Mouse (Mus musculus) hindbrain, embryonic 12.5 days (tissue): ENCODE data around the gene Tnfrsf1a. TPM values are rescaled to one million over a fixed set of nuclear protein-coding genes. Genes with fewer than 3 reads are reported as not detected.

Experiments used
- ATAC-seq: fragments of 200-750 bp; cut with Nextera tagmentation; 2 replicates; pipeline ENCODE4 v1.8.0; 2017; ENCODE audit warnings: moderate TSS enrichment; ENCODE audit not compliant: low FRiP score
- H3K27ac ChIP-seq: fragments of 300-500 bp; sonication (generic); 2 replicates; pipeline ENCODE4 v1.5.1; 2016; ENCODE audit warnings: mild to moderate bottlenecking
- H3K27me3 ChIP-seq: fragments of 300-500 bp; sonication (generic); 2 replicates; pipeline ENCODE4 v1.6.1; 2016; ENCODE audit warnings: mild to moderate bottlenecking
- H3K36me3 ChIP-seq: fragments of 300-500 bp; sonication (generic); 2 replicates; pipeline ENCODE4 v1.6.1; 2016; ENCODE audit warnings: mild to moderate bottlenecking
- H3K4me1 ChIP-seq: fragments of 300-500 bp; sonication (generic); 2 replicates; pipeline ENCODE4 v1.6.1; 2016
- H3K4me2 ChIP-seq: fragments of 300-500 bp; sonication (generic); replicated peaks from 2 replicates; pipeline ENCODE4 v1.6.1; 2016; ENCODE audit warnings: mild to moderate bottlenecking
- H3K4me3 ChIP-seq: fragments of 300-500 bp; sonication (generic); 2 replicates; pipeline ENCODE4 v1.5.1; 2016; ENCODE audit warnings: mild to moderate bottlenecking
- H3K9ac ChIP-seq: fragments of 300-500 bp; sonication (generic); 2 replicates; pipeline ENCODE4 v1.6.1; 2016; ENCODE audit warnings: mild to moderate bottlenecking, moderate library complexity
- H3K9me3 ChIP-seq: fragments of 300-500 bp; sonication (generic); replicated peaks from 2 replicates; pipeline ENCODE4 v1.6.1; 2016; ENCODE audit warnings: mild to moderate bottlenecking
- WGBS: fragments of 180-500 bp; shearing (Covaris S2); methylation state at CpG from one replicate; pipeline ENCODE4 v1.1.7; 2016; 5-methylcytosine and 5-hydroxymethylcytosine counted together
- polyA plus RNA-seq: library from polyadenylated mRNA; unstranded; fragments of >200 nt; fragmentation: Nextera tagmentation; extraction: Ambion mirVana; gene quantifications from 2 replicates; pipeline ENCODE4 v1.2.1, GENCODE M21; 2016

The Tnfrsf1a gene
- polyA plus RNA-seq, 1 experiment from 2014 or later = 29.9 TPM

- Histone ChIP-seq H3K4me2 (peak within 1 kb of the TSS; percentile 56), H3K27me3 (peaks cover 13% of the 10 kb centered on the region), H3K4me1 (peaks cover 25% of the 10 kb centered on the region), H3K4me3 (peak within 1 kb of the TSS; percentile 35), H3K9me3 (no peaks in the 10 kb centered on the region), H3K9ac (peak within 1 kb of the TSS; percentile 61), H3K36me3 (no peaks in the 10 kb centered on the region), H3K27ac (no peak within 1 kb of the TSS)
- 2% methylated on average over 27 of the region's 46 CpGs for WGBS
- peak; percentile 62 for ATAC-seq
Observed at GRCm38 (mm10) chr6:125313546-125314230, 35.5 kb upstream of the Tnfrsf1a start, which contains the start of gene Ltbr. TSS of gene Ltbr (minus strand) at chr6:125313885.

- Histone ChIP-seq H3K9ac (peak overlapping the region; percentile 61; the same call in 1 of the 2 replicates), H3K4me1 (peaks cover 21% of the 10 kb centered on the region), H3K36me3 (no peaks in the 10 kb centered on the region), H3K4me3 (peak overlapping the region; percentile 35), H3K4me2 (peak overlapping the region; percentile 56), H3K27me3 (peaks cover 18% of the 10 kb centered on the region), H3K27ac (no peak overlapping the region), H3K9me3 (no peaks in the 10 kb centered on the region)
- ATAC-seq = peak; percentile 30
- WGBS = 56% methylated on average over 7 of the region's 7 CpGs
Observed at GRCm38 (mm10) chr6:125314231-125314563, 35.0 kb upstream of the Tnfrsf1a start.

GRCm38 (mm10) chr6:125314746-125315145 is 34.4 kb upstream of the Tnfrsf1a start:
- Histone ChIP-seq H3K27ac (no peak overlapping the region), H3K9ac (no peak overlapping the region), H3K27me3 (peaks cover 23% of the 10 kb centered on the region), H3K9me3 (no peaks in the 10 kb centered on the region), H3K36me3 (no peaks in the 10 kb centered on the region), H3K4me2 (no peak overlapping the region), H3K4me3 (no peak overlapping the region), H3K4me1 (peaks cover 18% of the 10 kb centered on the region)
- no peak for ATAC-seq
- WGBS = 74% methylated on average over 6 of the region's 6 CpGs

- Histone ChIP-seq H3K4me1 (peaks cover 18% of the 10 kb centered on the region), H3K9ac (no peak overlapping the region), H3K27me3 (peaks cover 46% of the 10 kb centered on the region), H3K36me3 (no peaks in the 10 kb centered on the region), H3K27ac (no peak overlapping the region), H3K4me3 (no peak overlapping the region), H3K9me3 (no peaks in the 10 kb centered on the region), H3K4me2 (no peak overlapping the region)
- no peak for ATAC-seq
- 63% methylated on average over 7 of the region's 7 CpGs for WGBS
Observed at GRCm38 (mm10) chr6:125317077-125317476, 32.1 kb upstream of the Tnfrsf1a start.

- 71% methylated on average over 15 of the region's 15 CpGs for WGBS
- no peaks in the 10 kb centered on the region for H3K36me3 ChIP-seq
- ATAC-seq = no peak
- no peak overlapping the region for H3K27ac ChIP-seq
- no peak overlapping the region for H3K4me2 ChIP-seq
- peaks cover 59% of the 10 kb centered on the region for H3K27me3 ChIP-seq
- H3K4me3 ChIP-seq = no peak overlapping the region
- H3K9ac ChIP-seq = no peak overlapping the region
- H3K4me1 ChIP-seq = peaks cover 4% of the 10 kb centered on the region
- no peaks in the 10 kb centered on the region for H3K9me3 ChIP-seq
Observed at GRCm38 (mm10) chr6:125318981-125319918, 29.9 kb upstream of the Tnfrsf1a start.

GRCm38 (mm10) chr6:125319919-125320296 is 29.3 kb upstream of the Tnfrsf1a start:
- H3K4me3 ChIP-seq = no peak overlapping the region
- H3K9me3 ChIP-seq = no peaks in the 10 kb centered on the region
- no peaks in the 10 kb centered on the region for H3K36me3 ChIP-seq
- H3K9ac ChIP-seq = no peak overlapping the region
- peaks cover 2% of the 10 kb centered on the region; the same call in 1 of the 2 replicates for H3K4me1 ChIP-seq
- no peak for ATAC-seq
- H3K27me3 ChIP-seq = peaks cover 58% of the 10 kb centered on the region
- no peak overlapping the region for H3K4me2 ChIP-seq
- H3K27ac ChIP-seq = no peak overlapping the region

- WGBS = 76% methylated on average over 1 of the region's 1 CpGs
- Histone ChIP-seq H3K4me3 (no peak within 1 kb of the TSS), H3K9me3 (no peaks in the 10 kb centered on the region), H3K27me3 (peaks cover 58% of the 10 kb centered on the region), H3K4me2 (0 out of 2 replicates have a peak within 1 kb of the TSS, but pooled peaks have one; percentile 8), H3K27ac (no peak within 1 kb of the TSS), H3K4me1 (peaks cover 2% of the 10 kb centered on the region; the same call in 1 of the 2 replicates), H3K36me3 (no peaks in the 10 kb centered on the region), H3K9ac (no peak within 1 kb of the TSS)
- ATAC-seq = no peak
Observed at GRCm38 (mm10) chr6:125320323-125320722, 28.8 kb upstream of the Tnfrsf1a start, which contains the start of gene Scnn1a. TSS of gene Scnn1a (plus strand) at chr6:125320659.

GRCm38 (mm10) chr6:125321114-125321855 is 27.9 kb upstream of the Tnfrsf1a start:
- 8% methylated on average over 25 of the region's 26 CpGs for WGBS
- Histone ChIP-seq H3K9me3 (no peaks in the 10 kb centered on the region), H3K27ac (no peak overlapping the region), H3K4me1 (peaks cover 2% of the 10 kb centered on the region; the same call in 1 of the 2 replicates), H3K9ac (no peak overlapping the region), H3K27me3 (peaks cover 57% of the 10 kb centered on the region), H3K4me3 (no peak overlapping the region), H3K36me3 (no peaks in the 10 kb centered on the region), H3K4me2 (0 out of 2 replicates have a peak overlapping the region, but pooled peaks have one; percentile 8)
- ATAC-seq = no peak

- Histone ChIP-seq H3K9me3 (no peaks in the 10 kb centered on the region), H3K27me3 (peaks cover 53% of the 10 kb centered on the region), H3K9ac (no peak overlapping the region), H3K4me3 (no peak overlapping the region), H3K27ac (no peak overlapping the region), H3K36me3 (no peaks in the 10 kb centered on the region), H3K4me2 (no peak overlapping the region), H3K4me1 (no peaks in the 10 kb centered on the region)
- no peak for ATAC-seq
- WGBS = 66% methylated on average over 13 of the region's 13 CpGs
Observed at GRCm38 (mm10) chr6:125322794-125323193, 26.4 kb upstream of the Tnfrsf1a start.

- no peaks in the 10 kb centered on the region for H3K9me3 ChIP-seq
- no peak overlapping the region for H3K9ac ChIP-seq
- H3K4me3 ChIP-seq = no peak overlapping the region
- H3K4me1 ChIP-seq = no peaks in the 10 kb centered on the region
- H3K36me3 ChIP-seq = no peaks in the 10 kb centered on the region
- H3K27ac ChIP-seq = no peak overlapping the region
- peaks cover 52% of the 10 kb centered on the region for H3K27me3 ChIP-seq
- 56% methylated on average over 6 of the region's 6 CpGs for WGBS
- no peak for ATAC-seq
- no peak overlapping the region for H3K4me2 ChIP-seq
Observed at GRCm38 (mm10) chr6:125323547-125323946, 25.6 kb upstream of the Tnfrsf1a start.

GRCm38 (mm10) chr6:125325337-125325736 is 23.8 kb upstream of the Tnfrsf1a start:
- Histone ChIP-seq H3K9me3 (no peaks in the 10 kb centered on the region), H3K4me3 (no peak overlapping the region), H3K4me2 (no peak overlapping the region), H3K9ac (no peak overlapping the region), H3K36me3 (no peaks in the 10 kb centered on the region), H3K27me3 (peaks cover 34% of the 10 kb centered on the region), H3K27ac (no peak overlapping the region), H3K4me1 (no peaks in the 10 kb centered on the region)
- ATAC-seq = no peak
- 66% methylated on average over 6 of the region's 6 CpGs for WGBS

GRCm38 (mm10) chr6:125328243-125328642 is 20.9 kb upstream of the Tnfrsf1a start:
- Histone ChIP-seq H3K9ac (no peak overlapping the region), H3K4me1 (0 out of 2 replicates have a peak, but pooled peaks cover 2% of the 10 kb centered on the region), H3K4me2 (no peak overlapping the region), H3K27ac (no peak overlapping the region), H3K4me3 (no peak overlapping the region), H3K27me3 (peaks cover 5% of the 10 kb centered on the region), H3K36me3 (no peaks in the 10 kb centered on the region), H3K9me3 (no peaks in the 10 kb centered on the region)
- WGBS = 87% methylated on average over 5 of the region's 5 CpGs
- no peak for ATAC-seq
